Mouse (Mus musculus) kidney, adult 2 months (tissue): Measurements from ENCODE around the gene Wnt4.

ENCODE experiments used
- CTCF ChIP-seq: fragments of 200-500 bp; conservative IDR thresholded peaks from 2 replicates; pipeline ENCODE4 v1.5.1; 2011; ENCODE audit warnings: low read depth, mild to moderate bottlenecking, control low read depth, low read length, moderate library complexity, mixed read lengths; ENCODE audit not compliant: insufficient read depth, insufficient read length
- POLR2A ChIP-seq: fragments of 200-500 bp; IDR thresholded peaks from one replicate; pipeline ENCODE4 v1.6.1; 2011; ENCODE audit warnings: low read depth, low read length, control low read depth

GRCm38 (mm10) chr4:137282122-137282521, 4.8 kb downstream of the Wnt4 start:
- no peak for TF ChIP-seq POLR2A
- no peak for TF ChIP-seq CTCF
